Mouse (Mus musculus) CD4-positive, CD25-positive, alpha-beta regulatory T cell, adult 2 months (primary cell): ENCODE measurements around the gene Tecr.

Experiments
- DNase-seq: peaks from one replicate; pipeline ENCODE4 v3.0.0-alpha.2; 2012; ENCODE audit warnings: low read depth, low spot score

Tecr gene

DNA sequence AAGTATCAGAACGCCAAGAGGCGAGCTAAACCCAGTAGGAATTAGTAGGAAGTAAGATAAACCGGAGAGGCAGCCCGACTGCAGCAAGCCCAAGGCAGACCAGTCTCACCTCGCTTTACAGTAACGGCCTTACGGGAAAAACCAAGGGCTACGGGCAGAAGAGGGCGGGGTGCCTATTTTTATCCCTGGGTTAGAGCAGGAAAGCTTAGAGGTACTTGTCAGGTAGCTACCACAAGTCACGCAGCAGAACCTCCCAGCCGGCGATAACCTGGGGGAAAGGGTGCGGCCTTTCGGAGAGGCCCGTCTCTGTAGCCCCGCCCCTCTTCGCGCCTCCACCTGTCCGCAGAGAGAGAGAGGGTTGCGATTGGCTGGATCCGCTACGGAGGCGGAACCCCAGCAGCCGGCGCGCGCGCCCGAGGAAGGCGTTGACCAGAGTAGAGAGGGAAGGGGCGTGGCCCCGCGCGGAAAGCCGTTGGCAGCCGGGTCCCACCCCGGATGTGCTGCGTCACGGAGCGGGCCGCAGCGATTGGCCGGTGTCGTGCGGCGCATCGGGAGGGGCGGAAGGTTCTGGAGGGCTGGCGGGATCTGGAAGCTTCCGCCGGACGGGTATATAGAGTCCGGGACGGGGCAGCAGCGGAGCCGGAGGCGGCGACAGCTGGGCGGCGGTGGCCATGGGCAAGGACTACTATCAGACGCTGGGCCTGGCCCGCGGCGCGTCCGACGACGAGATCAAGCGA is at the start of gene Tecr, which contains the start of gene Dnajb1:
Gene Tecr, minus strand, starts transcription at position 311 of the 737 bp plus-strand sequence.
Gene Dnajb1, plus strand, starts transcription at position 533 of the 737 bp plus-strand sequence.
- DNase-seq, result peak; percentile 100

DNA sequence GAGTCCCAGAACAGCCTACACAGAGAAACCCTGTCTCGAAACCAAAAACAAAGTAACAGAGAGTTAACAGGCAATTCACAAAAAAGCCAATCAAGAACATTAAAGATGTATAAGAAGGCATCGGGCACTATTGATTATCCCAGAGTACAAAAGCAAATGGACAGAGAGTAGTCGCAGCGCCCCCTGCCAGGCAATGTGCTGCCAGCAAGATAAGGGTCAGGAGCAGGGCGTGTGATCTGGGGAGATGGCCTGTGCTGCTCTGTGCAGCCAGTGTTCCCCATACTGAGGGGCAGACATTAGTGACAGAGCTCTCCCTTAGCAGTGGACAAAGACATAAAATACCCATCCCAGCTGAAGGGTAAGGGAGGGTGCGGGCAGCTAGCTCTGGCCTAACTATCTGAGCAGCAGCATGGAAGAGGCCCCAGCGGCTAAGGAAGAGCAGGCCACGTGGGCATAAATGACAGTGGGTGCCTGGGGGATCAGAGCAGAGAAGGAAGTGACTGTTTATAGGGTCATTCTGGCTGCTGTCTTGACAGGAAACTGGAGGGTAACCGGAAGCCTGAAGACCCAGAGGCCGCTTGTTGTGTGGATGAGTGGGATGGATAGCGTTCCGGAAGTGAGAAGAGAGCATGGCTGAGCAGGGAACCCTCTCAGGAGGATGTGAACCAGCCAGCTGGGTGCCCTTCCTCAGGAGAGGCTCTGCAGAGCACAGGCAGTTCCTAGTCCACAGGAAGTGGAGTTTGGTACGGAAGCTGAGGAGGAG is 48.9 kb upstream of the Tecr start:
- no peak for DNase-seq

DNA sequence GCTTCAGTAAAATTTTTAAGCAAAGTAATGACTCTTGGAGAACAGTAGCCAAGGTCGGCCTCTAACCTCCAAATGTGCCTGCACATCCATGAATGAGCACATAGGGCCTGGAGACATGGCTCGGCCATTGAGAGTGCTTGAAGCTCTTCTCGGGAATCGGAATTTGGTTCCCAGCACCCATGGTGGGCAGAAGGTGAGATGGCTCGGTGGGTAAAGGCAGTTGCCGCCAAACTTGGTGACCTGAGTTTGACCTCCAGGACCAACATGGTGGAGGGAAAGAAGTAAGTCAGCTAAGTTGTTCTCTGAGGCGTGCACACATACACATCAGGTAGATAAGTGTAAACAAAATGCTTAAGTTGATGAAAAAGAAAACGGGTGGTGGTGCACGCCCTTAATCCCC is 48.3 kb upstream of the Tecr start:
- no peak for DNase-seq

DNA sequence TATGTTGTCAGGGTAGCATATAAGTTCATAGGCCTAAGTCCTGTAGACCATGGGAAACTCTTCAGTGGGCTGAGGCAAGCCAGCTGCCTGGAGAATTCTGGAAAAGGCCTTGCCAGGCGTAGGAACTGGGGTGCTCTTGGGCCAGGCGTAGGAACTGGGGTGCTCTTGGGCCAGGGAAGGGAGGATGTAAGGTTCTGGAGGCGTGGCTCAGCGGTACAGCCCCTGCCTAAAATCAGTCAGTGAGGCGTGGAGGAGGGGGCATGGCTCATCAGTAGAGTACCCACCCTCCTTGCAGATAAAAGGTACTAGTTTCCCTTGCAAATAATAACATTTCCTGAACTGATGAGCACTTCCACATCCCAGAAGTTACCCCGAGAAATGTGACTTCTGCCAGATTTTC is 47.0 kb upstream of the Tecr start:
- no peak for DNase-seq

DNA sequence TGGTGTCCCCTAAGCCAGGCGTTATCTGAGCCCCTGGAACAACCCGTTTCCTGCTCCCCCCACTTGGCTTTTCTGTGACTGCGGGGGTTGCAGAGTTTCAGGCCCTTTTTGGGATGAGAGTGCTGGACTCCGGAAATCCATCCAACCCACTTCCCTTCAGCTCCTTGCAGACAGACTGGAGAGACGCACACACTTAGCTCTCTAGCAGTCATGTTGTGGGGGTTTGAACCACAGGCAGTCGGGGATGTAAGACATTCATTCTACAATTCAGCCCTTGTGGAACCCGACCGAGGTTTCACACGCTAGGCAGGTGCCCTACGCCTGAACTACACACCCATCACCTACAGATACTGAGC is 45.9 kb upstream of the Tecr start:
- DNase-seq, result peak; percentile 26

DNA sequence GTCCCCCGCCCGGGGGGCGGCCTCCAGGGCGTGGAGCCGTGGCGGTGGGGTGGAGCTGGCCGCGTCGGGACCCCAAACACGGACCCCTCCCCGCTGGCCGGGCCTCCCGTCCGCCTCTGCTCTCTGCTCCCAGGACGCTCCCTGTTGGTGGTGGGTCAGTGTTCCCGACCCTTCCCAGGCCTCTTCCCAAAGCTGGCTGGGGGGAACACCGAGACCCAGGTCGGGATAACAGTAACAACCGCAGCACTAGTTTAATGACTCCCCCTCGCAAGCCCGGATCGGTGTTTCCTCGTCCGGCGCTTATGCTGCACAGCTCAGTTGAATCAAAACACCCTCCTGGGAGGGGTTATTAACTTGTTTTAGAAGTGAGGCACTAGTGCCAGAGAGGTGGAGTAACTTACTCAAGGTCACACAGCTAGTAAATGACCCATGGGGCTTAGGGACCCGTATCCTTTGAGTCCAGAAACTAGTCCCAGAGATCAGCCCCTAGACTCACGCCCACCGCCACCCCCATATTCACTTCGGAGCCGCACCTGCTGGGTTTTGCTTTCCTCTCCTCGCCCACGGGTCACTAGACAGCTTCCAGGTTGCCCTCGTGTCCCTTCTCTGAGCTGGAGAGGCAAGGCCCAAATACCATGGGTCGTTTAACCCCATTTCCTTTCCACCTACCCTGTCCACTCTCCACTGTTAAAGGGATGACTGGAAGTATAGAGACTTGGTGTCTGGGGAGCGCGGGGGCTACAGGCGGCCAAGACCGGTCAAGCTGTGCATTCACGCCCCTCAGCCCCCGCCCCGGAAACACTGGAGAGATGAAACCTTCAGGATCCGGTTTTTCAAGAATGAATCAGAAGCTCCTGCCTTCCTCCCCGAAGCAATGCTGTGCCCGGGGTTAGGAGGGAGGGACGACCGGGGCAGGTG is 45.2 kb upstream of the Tecr start:
- peak; percentile 37 for DNase-seq

DNA sequence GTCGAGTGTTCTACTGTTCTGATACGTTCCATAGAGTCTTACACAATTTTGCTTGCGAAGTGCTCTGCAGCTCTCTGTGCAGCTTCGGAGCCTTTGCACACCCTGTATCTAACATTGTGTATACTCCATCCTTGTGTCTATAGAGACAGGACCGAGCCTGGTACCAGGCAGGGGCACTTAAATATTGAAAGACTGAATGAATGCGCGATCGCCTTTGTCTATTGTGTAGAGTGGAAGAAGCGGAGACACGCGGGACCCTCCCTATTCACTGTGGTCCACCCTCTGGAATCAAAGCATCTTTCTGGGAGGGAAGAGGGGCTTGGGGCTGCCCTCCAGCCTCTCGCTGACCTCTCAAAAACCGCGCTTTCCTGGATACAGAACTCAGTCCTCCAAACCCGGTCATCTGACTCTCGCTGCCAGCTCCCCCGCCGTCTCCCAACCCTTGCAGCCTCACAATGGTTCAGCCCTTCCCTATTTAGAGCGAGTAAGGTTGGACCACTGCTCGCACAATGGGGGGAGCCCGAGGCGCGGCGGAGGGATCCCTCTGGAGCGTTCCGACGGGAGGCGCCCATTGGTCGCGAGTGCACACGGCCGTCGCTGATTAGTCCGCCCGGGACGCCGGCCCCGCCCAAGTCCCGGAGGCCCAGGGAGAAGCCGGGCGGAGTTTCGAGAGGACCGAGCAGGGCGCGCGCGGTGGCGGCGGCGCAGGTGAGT is 44.4 kb upstream of the Tecr start, which contains the start of gene Gipc1:
Gene Gipc1, plus strand, starts transcription at position 648 of the 714 bp plus-strand sequence.
- DNase-seq, result peak; percentile 98

DNA sequence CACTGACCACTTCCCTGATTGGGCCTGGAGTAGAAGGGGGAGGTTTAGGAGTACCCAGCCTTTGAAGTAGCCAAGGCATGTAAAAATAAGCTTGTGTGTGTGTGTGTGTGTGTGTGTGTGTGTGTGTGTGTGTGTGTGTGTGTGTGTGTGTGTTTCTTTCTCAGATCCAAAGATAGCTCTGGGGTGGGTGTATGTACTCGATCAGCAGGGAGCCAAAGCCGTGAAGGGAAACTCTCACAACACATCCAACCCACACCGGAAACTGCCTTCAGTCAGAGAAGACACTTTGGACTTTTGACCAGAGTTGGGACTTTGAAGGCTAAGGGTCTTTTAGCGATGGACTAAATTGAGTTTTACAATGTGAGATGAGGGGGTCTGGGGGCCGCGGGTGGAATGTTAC is 41.9 kb upstream of the Tecr start:
- no peak for DNase-seq

DNA sequence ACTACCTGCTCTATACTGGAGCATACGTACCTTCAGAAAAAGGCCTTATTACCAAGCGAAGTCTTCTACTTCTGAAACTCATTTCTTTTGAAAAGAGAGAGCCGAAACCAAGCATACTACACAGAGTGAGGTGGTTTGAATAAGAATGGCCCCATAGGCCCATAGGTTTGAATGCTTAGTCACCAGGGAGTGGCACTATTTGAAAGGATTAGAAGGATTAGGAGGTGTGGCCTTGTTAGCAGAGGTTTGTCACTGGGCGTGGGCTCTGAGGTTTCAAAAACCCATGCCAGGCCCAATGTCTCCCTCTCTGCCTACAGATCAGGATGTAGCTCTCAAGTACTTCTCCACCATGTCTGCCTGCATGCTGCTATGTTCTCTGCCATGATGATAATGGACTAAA is 40.3 kb upstream of the Tecr start:
- no peak for DNase-seq

DNA sequence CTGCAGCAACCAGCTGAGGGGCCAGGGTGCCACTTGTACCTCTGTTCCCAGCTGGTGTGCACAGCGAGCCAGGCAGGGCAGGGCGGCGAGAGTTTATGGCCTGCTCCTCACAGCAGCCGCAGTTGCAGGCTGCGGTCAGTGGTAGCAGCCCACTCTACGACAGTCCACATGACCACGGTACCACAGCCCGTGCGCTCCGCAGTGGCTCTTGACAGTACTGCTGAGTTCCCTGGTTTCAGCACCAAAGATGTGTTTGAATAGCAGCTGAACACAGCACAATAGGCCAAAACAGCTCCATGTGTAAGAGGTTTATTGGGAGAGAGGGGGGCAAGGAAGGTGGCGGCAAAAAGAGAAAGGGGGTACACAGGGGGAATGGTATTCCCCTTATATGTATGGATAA is 39.7 kb upstream of the Tecr start:
- DNase-seq, result no peak

DNA sequence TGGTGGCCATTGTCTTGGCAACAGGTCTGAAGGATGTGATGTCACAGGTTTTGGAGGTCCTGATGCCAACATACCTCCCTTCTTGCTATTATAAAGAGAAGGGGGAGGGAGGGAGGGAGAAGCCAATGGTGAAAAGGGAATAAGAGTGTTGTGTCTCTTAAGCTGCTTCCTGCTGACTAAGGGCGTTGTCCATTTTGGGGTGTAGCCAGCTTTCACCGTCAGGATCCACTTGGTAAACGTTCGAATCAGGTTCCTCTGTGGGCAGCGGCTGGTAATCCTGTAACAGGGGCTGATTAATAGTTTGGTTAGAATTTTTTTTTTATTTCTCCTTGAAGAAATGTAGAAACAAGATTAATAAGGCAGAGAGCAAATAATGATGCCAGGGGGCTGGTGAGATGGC is 31.9 kb upstream of the Tecr start:
- DNase-seq, result no peak

DNA sequence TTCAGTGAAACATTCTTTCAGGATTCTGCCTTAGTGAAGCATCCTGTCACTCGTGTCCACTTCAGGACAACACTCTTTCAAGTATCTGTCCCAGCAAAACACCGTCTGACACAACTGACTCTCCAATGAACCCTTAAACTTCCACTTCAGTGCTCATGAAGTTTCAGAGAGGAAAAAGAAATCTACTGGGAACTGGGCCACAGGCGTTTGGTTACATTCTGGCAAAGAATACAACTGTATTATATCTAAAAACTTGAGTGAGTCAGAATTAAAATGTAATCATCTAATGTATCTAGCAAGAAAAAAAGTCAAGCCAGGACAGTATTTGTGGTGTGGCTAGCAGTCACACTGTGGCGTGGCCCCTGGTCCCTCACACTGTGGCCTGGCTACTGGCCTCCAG is 31.1 kb upstream of the Tecr start:
- DNase-seq, result no peak

DNA sequence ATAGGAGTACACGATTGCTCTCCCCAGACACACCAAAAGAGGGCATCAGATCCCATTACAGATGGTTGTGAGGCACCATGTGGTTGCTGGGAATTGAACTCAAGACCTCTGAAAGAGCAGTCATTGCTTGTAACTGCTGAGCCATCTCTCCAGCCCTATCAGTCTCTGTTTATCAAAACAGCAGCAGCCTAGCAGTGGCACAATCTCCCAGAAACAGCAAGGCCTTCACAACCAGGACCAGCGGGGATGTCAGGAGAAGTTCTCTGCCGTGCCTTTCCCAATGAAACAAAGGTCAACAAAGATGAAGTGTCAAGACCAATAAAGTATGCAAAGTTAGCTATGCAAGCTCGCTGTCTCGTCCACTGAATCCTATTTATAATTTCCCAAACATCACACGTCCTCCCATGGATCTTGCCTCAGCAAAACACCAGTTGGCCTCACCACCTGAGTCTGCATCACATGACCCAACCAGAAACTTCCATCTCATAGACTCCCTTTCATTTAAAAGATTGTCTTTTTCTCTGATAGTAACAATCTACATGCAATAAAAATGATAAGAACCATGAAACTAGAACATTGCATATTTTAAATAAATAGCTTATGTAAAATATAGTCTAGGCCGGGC is 24.4 kb upstream of the Tecr start:
- no peak for DNase-seq

DNA sequence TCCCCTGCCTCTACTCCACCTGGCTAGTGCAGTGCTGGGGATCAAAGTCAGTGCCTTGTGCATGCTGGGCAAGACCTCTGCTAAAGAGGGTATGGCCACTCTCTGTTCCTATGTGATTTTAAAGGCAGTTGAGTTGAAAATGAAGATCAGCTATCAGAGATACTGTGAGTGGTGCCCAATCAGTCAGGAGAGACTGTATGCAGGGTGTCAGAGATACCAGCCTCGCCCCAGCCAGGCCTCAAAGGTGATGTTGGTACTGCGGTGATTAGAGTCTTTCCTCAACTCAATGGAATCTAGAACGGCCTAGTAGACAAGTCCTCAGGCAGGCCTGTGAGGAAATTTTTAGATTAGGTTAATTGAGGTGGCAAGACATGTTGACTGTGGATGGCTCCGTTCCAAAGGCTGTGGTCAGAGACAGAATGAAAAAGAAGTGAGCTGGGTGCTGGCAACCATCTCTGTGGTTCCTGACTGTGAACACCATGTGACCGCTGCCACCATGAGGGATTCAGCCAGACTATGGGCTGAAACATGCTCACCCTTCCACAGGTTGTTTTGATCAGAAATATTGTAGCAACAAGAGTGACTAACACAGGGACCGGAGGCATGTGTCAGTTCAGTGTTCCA is 18.0 kb upstream of the Tecr start:
- no peak for DNase-seq

DNA sequence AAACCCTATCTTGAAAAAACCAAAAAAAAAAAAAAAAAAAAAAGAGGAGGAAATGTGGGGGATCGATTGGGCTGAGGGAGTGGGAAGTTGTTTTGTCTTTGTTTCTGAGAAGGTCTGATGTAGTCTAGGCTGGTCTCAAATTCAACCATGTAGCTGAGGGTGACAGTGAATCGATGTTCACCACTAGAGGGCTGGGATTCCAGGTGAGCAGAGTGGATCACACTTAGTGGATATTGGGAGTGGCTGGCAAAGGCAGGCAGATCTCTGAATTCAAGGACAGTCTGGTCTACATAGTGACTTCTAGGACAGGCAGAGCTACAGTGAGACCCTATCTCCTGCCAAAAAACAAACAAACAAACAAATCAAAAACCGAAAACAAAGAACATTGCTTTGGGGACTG is 17.0 kb upstream of the Tecr start:
- DNase-seq, result peak; percentile 55

DNA sequence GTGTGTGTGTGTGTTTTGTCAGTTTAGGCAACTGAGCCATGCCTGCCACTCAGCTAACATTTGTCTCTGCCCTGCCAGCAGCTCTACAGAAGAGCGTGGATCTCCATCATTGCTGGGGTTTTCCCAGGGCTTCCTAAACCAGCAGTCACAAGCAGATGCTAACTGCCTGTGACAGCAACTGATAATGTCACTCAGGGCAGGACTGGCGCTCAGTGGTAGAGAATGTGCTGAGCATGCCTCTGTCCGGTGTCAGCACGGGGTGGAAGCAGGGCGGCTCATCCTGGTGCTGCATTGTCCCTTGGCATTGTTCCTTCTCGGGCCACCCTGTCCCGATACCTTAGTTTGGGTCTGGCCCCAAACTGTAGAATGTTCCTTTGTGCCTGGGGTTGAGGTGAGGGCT is 15.8 kb upstream of the Tecr start:
- no peak for DNase-seq

DNA sequence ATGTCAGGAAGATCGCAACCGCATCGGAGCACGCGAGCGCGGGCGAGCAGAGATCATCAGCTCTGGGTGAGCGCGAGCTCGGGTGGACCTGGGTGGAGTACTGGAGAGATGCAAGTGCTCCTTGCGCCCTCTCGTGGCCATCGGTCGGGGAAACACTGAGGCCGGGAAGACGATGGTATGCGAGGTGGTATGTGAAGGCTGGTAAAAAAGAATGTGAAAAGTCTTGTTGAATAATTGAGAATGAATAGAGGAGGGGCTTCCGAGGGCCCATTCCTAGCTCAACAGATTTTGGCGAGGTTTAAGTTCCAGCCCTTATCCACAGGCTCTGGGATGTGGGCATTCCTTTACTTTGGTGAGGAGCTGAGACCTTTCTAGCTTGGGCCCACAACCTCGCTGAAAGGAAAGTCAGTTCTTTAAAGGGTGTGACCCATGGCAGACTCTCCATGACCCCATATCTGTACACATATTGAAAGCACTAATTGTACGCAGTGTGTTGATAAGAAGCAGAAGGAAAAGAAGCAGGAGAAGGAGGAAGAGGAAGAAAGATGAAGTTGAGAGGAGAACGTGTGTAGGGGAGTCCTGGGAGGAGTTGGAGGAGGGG is 14.7 kb upstream of the Tecr start:
- peak; percentile 93 for DNase-seq

DNA sequence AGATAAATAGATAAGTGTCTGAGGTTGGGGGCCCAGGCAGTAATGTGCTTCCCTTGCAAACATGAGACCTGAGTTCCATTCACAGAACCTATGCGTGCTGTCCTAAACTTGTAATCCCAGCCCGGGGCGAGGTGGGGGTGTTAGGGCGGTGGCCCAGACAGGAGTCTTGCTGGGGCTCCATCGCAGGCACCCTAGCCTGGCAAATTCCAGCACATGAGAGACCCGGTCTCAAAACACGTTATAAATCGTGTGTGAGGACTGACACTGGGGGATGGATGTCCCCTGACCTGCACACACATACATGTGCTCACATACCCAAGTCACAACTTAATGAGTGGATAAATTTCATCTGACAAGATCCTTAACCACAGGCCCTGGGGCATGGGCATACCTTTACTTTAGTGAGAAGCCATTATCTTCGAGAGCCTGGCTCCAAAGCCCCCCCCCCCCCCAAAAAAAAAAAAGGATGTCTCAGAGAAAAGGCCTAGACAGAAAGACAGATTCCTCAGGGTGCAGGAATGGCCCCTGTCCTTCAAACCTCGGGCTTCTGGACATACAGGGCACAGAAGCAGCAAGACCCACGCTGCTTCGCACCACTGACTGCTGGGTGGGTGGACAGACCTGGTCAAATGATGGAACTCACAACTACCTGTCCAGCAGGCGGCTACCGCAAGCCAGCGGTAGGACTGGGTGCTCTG is 14.1 kb upstream of the Tecr start:
- DNase-seq, result no peak

DNA sequence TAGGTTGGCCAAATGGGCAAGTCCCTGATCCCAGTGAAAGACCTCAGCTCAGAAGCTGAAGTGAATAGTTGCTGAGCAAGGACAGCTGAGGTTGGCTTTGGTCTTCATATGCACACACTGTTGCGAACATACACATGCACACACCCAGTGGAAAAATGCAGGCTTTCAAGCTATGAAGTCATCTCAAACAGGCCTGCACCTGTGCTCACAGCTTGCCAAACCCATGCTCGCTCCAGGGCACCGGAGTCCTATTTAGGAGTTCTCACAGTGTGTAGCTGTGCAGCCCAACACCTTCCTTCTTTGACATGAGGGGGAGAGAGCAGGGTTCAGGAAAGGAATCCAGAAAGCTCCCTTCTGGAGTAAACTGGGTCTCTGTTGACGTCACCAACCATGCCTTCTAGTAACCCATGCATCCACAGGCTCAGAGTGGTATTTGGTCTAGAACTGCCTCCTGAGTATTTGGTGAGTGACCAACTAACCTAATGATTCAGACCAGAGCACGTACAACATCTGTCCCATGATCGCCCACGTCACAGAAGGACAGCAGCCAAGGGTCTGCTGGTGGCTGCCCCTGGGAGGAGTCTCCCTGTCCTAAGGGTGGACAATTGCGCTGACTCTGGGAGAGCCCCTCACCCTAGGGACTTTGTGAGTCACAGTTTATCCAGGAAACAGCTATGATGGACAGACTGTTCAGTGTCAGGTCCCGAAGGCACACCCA is 12.0 kb upstream of the Tecr start:
- no peak for DNase-seq
